Mouse (Mus musculus): ENCODE measurements around the gene Acsf2. TPM values are rescaled to one million over a fixed set of nuclear protein-coding genes. Genes with fewer than 3 reads are reported as not detected.

Gene Acsf2
- polyA plus RNA-seq (2012; rRNA removed; ENCODE audit: low replicate concordance): 29.7 and 35.2 TPM in 2 replicates

GRCm38 (mm10) chr11:94601321-94602281, at the start of gene Acsf2:
Gene Acsf2, minus strand, starts transcription at chr11:94601871.

GRCm38 (mm10) chr11:94629199-94629883, 27.7 kb upstream of the Acsf2 start, which contains the start of gene Lrrc59:
Gene Lrrc59, plus strand, starts transcription at chr11:94629767.

GRCm38 (mm10) chr11:94564437-94565150, 37.1 kb downstream of the Acsf2 start, which contains the start of gene Chad:
Gene Chad, plus strand, starts transcription at chr11:94565047.

GRCm38 (mm10) chr11:94548888-94549690, 52.6 kb downstream of the Acsf2 start, which contains the start of gene Rsad1:
Gene Rsad1, minus strand, starts transcription at chr11:94549255.

GRCm38 (mm10) chr11:94521219-94521843, 80.3 kb downstream of the Acsf2 start, which contains the start of gene Mycbpap:
Gene Mycbpap, minus strand, starts transcription at chr11:94521742.

Other genes with a start within 250 kb of the Acsf2 start
- 70.3 and 173 TPM in 2 replicates for gene Abcc3, start 208.9 kb downstream of the Acsf2 start, polyA plus RNA-seq (2012; rRNA removed; ENCODE audit: low replicate concordance)
- gene Cacna1g, start 127.7 kb downstream of the Acsf2 start, polyA plus RNA-seq (2012; rRNA removed; ENCODE audit: low replicate concordance): 7.5 and 15.5 TPM in 2 replicates
- 0.08 TPM in 1 of 2 replicates, not detected in the other for gene Spata20, start 115.7 kb downstream of the Acsf2 start, polyA plus RNA-seq (2012; rRNA removed; ENCODE audit: low replicate concordance)
- gene Epn3, start 101.9 kb downstream of the Acsf2 start, polyA plus RNA-seq (2012; rRNA removed; ENCODE audit: low replicate concordance): 4.1 and 10.7 TPM in 2 replicates
- 1.9 and 2.7 TPM in 2 replicates for gene Mycbpap, start 80.1 kb downstream of the Acsf2 start, polyA plus RNA-seq (2012; rRNA removed; ENCODE audit: low replicate concordance)
- gene Rsad1, start 52.6 kb downstream of the Acsf2 start, polyA plus RNA-seq (2012; rRNA removed; ENCODE audit: low replicate concordance): 4.8 and 7.6 TPM in 2 replicates
- 1.3 and 66.7 TPM in 2 replicates for gene Chad, start 36.8 kb downstream of the Acsf2 start, polyA plus RNA-seq (2012; rRNA removed; ENCODE audit: low replicate concordance)
- 115 and 176 TPM in 2 replicates for gene Lrrc59, start 27.9 kb upstream of the Acsf2 start, polyA plus RNA-seq (2012; rRNA removed; ENCODE audit: low replicate concordance)
- 16.2 and 23.4 TPM in 2 replicates for gene Mrpl27, start 51.9 kb upstream of the Acsf2 start, polyA plus RNA-seq (2012; rRNA removed; ENCODE audit: low replicate concordance)
- 0.92 and 1.4 TPM in 2 replicates for gene Eme1, start 52.1 kb upstream of the Acsf2 start, polyA plus RNA-seq (2012; rRNA removed; ENCODE audit: low replicate concordance)
- gene Xylt2, start 75.6 kb upstream of the Acsf2 start, polyA plus RNA-seq (2012; rRNA removed; ENCODE audit: low replicate concordance): 23.8 and 24.6 TPM in 2 replicates
- 0.05 TPM in 1 of 2 replicates, not detected in the other for gene Gm11541, start 102.6 kb upstream of the Acsf2 start, polyA plus RNA-seq (2012; rRNA removed; ENCODE audit: low replicate concordance)
- 0.09 TPM in 1 of 2 replicates, not detected in the other for gene Cdc34b, start 139.9 kb upstream of the Acsf2 start, polyA plus RNA-seq (2012; rRNA removed; ENCODE audit: low replicate concordance)
- gene Tmem92, start 180.8 kb upstream of the Acsf2 start, polyA plus RNA-seq (2012; rRNA removed; ENCODE audit: low replicate concordance): 0.24 TPM in 1 of 2 replicates, not detected in the other